Mouse (Mus musculus) testis, adult 2 months (tissue): ENCODE measurements at regions not wholly inside any gene's neighbourhood (a gene's known extent, or its start where the extent isn't known, plus 50 kb on each side); places are given as distances from the start of the nearest gene placed in this dataset.

Source experiments
- H3K27ac ChIP-seq: fragments of 200-500 bp; 2 replicates; pipeline ENCODE4 v1.5.1; 2012; ENCODE audit warnings: low read depth, low read length; ENCODE audit not compliant: control insufficient read depth, insufficient read depth
- H3K27me3 ChIP-seq: fragments of 200-500 bp; 2 replicates; pipeline ENCODE4 v1.6.1; 2012; ENCODE audit warnings: mild to moderate bottlenecking, low read length, moderate library complexity; ENCODE audit not compliant: control insufficient read depth, insufficient read depth
- H3K36me3 ChIP-seq: fragments of 200-500 bp; 2 replicates; pipeline ENCODE4 v1.6.1; 2012; ENCODE audit warnings: mild to moderate bottlenecking, low read length; ENCODE audit not compliant: control insufficient read depth, insufficient read depth
- H3K4me1 ChIP-seq: fragments of 200-500 bp; 2 replicates; pipeline ENCODE4 v1.6.1; 2012; ENCODE audit warnings: low read length; ENCODE audit not compliant: control insufficient read depth, insufficient read depth
- H3K4me3 ChIP-seq: fragments of 200-500 bp; 2 replicates; pipeline ENCODE4 v1.5.1; 2012; ENCODE audit warnings: low read depth, mild to moderate bottlenecking, low read length, moderate library complexity, mixed read lengths; ENCODE audit not compliant: control insufficient read depth
- CTCF ChIP-seq: fragments of 200-500 bp; IDR thresholded peaks from 2 replicates; pipeline ENCODE4 v1.5.1; 2012; ENCODE audit warnings: low read depth, mild to moderate bottlenecking, inconsistent platforms, low read length, moderate library complexity; ENCODE audit not compliant: control insufficient read depth, insufficient read depth, insufficient replicate concordance
- POLR2A ChIP-seq: fragments of 200-500 bp; IDR thresholded peaks from 2 replicates; pipeline ENCODE4 v1.6.1; 2012; ENCODE audit warnings: low read depth, mild to moderate bottlenecking, inconsistent platforms, low read length, moderate library complexity; ENCODE audit not compliant: control insufficient read depth

DNA sequence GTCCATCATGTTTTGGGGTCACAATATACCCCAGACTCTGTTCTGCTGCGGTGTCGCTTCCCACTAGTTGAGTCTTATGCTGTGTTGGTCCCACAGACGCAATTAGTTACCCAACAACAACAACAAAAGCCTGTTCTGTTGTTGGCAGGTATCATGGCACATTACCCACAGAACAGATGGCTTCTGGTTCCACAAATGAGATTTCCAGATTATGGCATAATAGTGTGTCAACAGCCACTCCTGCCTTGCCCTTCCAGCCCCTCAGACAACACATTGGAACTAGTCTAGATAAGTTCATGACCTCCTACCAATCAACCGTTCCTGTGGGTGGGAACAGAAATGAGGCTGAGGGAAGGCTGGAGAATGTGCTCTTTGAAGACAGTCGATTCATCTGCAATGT lies 351.5 kb downstream of the Fut8 start:
- Histone ChIP-seq H3K4me1 (no peaks in the 10 kb centered on the region), H3K36me3 (no peaks in the 10 kb centered on the region), H3K27me3 (no peaks in the 10 kb centered on the region), H3K4me3 (no peak overlapping the region), H3K27ac (no peak overlapping the region)
- no peak for TF ChIP-seq CTCF
- TF ChIP-seq POLR2A, result no peak

DNA sequence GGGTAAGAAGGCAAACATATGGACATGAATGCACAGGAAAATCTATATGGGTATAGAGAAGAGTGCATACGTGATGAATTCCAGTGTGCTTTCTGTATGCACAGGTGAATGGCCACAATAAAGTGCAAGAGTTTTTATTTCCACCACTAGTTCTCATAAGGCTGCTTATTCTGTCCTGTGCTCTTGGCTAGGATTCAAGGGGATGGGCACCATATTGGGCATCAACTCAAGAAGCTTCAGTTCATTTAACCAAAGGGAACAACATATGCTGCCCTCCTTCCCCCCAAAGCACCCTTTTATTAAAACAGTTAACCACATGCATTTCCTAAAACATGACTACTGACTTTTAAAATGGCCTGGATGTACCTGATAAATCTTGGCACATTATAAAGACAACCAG lies 356.2 kb downstream of the Fut8 start:
- Histone ChIP-seq H3K27me3 (no peaks in the 10 kb centered on the region), H3K36me3 (no peaks in the 10 kb centered on the region), H3K4me1 (no peaks in the 10 kb centered on the region), H3K4me3 (no peak overlapping the region), H3K27ac (no peak overlapping the region)
- TF ChIP-seq CTCF (no peak), POLR2A (no peak)

DNA sequence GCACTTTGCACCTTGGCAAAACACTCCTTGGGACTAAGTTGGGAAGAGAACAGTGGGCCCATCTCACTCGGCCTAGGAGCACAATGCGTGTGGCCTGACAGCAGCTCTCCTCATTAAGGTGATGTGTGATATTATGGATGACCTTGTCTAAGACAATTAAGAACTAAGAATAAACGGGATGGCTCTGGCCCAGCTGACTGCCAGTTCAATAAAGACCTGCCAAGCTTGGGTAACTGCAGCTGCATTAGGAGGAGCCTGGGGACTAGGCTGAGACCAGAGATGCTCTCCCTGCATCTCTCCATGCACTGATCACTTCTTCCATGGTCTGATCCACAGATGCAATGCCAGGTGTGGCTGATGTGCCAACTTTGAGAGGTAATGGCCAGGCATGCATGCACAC lies 356.7 kb downstream of the Fut8 start:
- H3K27ac ChIP-seq, result no peak overlapping the region
- H3K27me3 ChIP-seq, result no peaks in the 10 kb centered on the region
- H3K4me3 ChIP-seq, result no peak overlapping the region
- no peak for TF ChIP-seq CTCF
- no peak for TF ChIP-seq POLR2A
- H3K36me3 ChIP-seq, result no peaks in the 10 kb centered on the region
- H3K4me1 ChIP-seq, result no peaks in the 10 kb centered on the region

DNA sequence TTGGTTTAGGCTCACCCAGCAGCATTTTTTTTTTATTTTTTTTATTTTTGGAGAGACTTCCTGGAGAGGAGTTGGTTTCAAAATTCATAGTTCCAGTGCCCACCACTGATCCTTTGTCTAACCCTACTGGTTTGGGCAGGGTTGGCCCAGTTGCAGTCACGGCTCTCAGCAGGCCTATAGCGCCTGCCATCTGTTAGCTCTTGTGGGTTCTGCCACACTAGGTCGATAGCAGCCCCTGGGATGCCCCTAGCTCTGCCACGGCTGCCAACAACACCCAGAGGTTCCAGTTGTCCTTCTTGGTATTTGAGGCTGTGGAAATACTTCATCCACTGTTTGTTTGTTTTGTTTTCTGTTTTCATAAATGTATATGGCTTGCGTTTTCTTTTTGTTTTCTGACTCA lies 357.9 kb downstream of the Fut8 start:
- no peak overlapping the region for H3K4me3 ChIP-seq
- H3K4me1 ChIP-seq, result no peaks in the 10 kb centered on the region
- H3K27ac ChIP-seq, result no peak overlapping the region
- no peaks in the 10 kb centered on the region for H3K36me3 ChIP-seq
- no peak for TF ChIP-seq POLR2A
- TF ChIP-seq CTCF, result no peak
- H3K27me3 ChIP-seq, result no peaks in the 10 kb centered on the region

DNA sequence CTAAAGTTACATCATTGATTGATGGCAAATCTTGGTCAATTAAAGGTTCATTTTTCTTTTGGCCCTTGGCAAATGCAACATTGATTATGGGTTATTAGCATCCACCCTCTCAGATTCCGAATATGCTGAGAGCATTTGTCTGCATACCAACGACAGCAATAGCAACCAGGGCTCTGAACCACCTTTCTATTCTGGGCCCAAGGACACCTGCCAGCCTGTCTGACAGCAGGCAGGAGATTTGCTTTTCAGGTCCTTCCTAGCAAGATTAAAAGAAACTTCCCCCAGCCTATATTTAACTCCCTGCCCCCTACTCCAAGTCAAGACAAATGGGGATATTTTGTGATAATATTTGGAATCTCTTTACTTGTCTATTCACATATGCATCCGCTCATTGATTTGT lies 358.8 kb downstream of the Fut8 start:
- Histone ChIP-seq H3K4me3 (no peak overlapping the region), H3K27me3 (no peaks in the 10 kb centered on the region), H3K4me1 (no peaks in the 10 kb centered on the region), H3K27ac (no peak overlapping the region), H3K36me3 (no peaks in the 10 kb centered on the region)
- TF ChIP-seq POLR2A (no peak), CTCF (no peak)

DNA sequence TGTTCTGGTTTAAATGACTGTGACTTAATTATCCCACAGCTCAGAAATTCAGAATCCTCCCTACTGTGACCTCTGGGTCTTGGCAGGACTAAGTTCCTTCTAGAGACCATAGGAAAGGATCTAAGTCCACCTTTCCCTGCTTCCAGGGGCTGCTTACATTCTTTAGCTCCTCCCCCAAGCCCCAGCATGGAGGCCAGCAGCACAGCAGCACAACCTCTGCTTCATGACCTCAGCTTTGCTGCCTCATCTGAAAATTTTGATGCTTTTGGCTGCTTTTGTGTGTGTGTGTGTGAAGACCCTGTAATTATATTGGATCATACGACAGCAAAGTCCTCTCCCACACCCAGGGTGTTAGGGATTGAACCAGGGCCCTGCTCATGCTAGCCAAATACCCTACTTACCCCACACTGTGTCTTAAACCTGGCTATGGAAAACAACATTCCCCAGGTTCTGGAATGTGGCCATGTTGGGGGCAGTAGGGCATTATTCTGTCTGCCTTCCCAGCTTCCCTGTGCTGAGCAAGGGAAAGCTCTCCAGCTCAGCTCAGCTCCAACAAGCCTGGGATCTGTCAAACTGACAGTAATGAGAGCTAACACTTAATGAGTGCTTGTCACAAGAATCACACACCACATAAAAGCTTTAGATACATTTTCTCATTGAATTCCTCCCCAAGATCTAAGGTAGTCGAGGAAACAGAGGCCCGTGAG lies 359.9 kb downstream of the Fut8 start:
- no peaks in the 10 kb centered on the region for H3K36me3 ChIP-seq
- TF ChIP-seq POLR2A (no peak), CTCF (no peak)
- H3K4me1 ChIP-seq, result no peaks in the 10 kb centered on the region
- no peaks in the 10 kb centered on the region for H3K27me3 ChIP-seq
- no peak overlapping the region for H3K4me3 ChIP-seq
- H3K27ac ChIP-seq, result no peak overlapping the region

DNA sequence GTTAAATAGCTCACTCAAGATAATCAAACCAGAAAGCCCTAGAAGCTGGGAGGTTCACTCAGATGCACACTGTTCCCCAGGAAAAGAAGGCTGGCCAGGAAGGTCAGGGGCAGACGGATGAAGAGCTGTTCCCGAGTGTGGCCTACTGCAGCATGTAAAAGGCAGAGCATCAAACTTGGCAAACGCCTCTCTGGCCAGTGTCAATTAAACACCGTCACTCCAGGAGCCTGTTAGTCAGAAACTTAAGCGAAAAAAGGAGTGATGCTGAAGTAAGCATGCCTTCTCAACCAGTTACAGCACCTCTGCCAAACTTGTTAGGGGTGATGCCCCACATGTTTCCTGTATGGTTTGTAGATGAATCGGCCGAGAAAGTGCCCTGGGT lies 360.4 kb downstream of the Fut8 start:
- Histone ChIP-seq H3K27me3 (no peaks in the 10 kb centered on the region), H3K4me1 (no peaks in the 10 kb centered on the region), H3K4me3 (no peak overlapping the region), H3K36me3 (no peaks in the 10 kb centered on the region), H3K27ac (no peak overlapping the region)
- no peak for TF ChIP-seq POLR2A
- no peak for TF ChIP-seq CTCF

DNA sequence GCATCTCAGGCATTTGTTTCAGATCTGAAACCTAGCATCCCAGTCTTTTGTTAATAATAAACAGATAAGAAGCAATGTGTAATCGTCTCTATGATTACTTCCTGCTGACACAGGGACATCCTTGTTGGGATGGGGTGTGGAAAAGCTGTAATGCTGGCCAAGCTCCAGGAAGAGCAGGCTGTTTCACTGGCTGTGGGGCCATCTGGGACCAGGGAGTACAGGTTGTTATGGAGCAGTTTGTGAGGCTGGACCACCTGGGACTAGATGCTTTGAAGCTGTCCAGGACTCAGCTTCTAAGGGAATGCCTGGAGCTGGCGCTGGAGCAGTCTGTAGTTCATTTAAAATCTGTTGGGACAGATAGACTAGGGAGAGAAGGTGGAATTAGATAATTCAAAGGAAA lies 361.5 kb downstream of the Fut8 start:
- no peak overlapping the region for H3K4me3 ChIP-seq
- no peaks in the 10 kb centered on the region for H3K36me3 ChIP-seq
- no peaks in the 10 kb centered on the region for H3K27me3 ChIP-seq
- no peaks in the 10 kb centered on the region for H3K4me1 ChIP-seq
- H3K27ac ChIP-seq, result no peak overlapping the region
- no peak for TF ChIP-seq CTCF
- TF ChIP-seq POLR2A, result no peak
